Mouse (Mus musculus) bone marrow, adult 2 months (tissue): ENCODE data around the gene Bicd2. TPM values are rescaled to one million over a fixed set of nuclear protein-coding genes. Genes with fewer than 3 reads are reported as not detected.
"Not testable (repeated sequence)": the region's sequence is repeated elsewhere in the genome, so short reads cannot be mapped to it uniquely, and the experiment has no call there.

ENCODE experiments used
- H3K27ac ChIP-seq: fragments of 200-500 bp; 2 replicates; pipeline ENCODE4 v1.5.1; 2012; ENCODE audit warnings: low read depth, mild to moderate bottlenecking, control low read depth, inconsistent platforms, low read length; ENCODE audit not compliant: control insufficient read depth, poor library complexity, insufficient read depth
- H3K4me1 ChIP-seq: fragments of 200-500 bp; 2 replicates; pipeline ENCODE4 v1.6.1; 2011; ENCODE audit warnings: low read length; ENCODE audit not compliant: control insufficient read depth, insufficient read depth
- H3K4me3 ChIP-seq: fragments of 200-500 bp; replicated peaks from 2 replicates; pipeline ENCODE3; 2011; ENCODE audit warnings: mild to moderate bottlenecking, low read depth, low read length, control low read depth; ENCODE audit not compliant: control insufficient read depth
- CTCF ChIP-seq: fragments of 200-500 bp; IDR thresholded peaks from 2 replicates; pipeline ENCODE4 v1.5.1; 2011; ENCODE audit warnings: low read length, control low read depth; ENCODE audit not compliant: control insufficient read depth, insufficient read depth
- POLR2A ChIP-seq: fragments of 200-500 bp; IDR thresholded peaks from 2 replicates; pipeline ENCODE4 v1.6.1; 2011; ENCODE audit warnings: low read depth, mild to moderate bottlenecking, control low read depth, low read length, borderline replicate concordance; ENCODE audit not compliant: control insufficient read depth
- WGBS: fragments of 180-500 bp; shearing (Covaris S2); methylation state at CpG from one replicate; pipeline ENCODE4 v1.1.7; 2018; 5-methylcytosine and 5-hydroxymethylcytosine counted together
- polyA plus RNA-seq: library from polyadenylated mRNA; stranded (reverse); fragments of >200 nt; gene quantifications from 2 replicates; pipeline ENCODE4 v1.2.4, GENCODE M21; 2011; ENCODE audit warnings: low replicate concordance; ENCODE audit not compliant: missing spikeins, insufficient read depth, insufficient read length

Gene Bicd2
- polyA plus RNA-seq, 1 experiment = 23.2 TPM

DNA sequence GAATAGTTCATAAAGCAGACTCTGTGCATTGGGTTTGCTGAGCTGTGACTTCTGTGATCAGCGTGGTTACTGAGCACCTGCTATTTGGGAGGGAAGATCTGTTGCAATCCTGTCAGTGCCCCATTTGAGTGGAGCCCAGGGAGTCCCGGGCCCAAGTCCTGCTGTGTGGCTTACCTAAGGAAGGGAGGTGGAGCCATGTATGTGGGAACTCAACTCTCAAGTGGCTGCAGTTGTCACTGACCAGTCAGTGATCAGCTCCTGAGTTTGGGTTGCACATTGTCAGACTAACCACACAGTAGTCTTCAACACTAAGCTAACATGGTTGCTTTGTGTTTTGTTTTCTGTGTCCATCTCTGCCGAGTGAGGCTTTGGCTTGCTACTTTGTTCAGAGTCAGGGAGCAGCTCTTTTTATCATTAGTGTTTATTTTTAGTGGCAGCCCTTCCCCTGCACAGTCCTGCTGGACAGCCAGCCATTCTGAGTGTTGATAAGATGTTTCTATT, 19.6 kb downstream of the Bicd2 start:
- Histone ChIP-seq H3K27ac (no peak overlapping the region), H3K4me1 (peaks cover 1% of the 10 kb centered on the region; the same call in 1 of the 2 replicates), H3K4me3 (no peak overlapping the region)
- WGBS = 22% methylated on average over 3 of the region's 3 CpGs
- TF ChIP-seq POLR2A (no peak), CTCF (no peak)

DNA sequence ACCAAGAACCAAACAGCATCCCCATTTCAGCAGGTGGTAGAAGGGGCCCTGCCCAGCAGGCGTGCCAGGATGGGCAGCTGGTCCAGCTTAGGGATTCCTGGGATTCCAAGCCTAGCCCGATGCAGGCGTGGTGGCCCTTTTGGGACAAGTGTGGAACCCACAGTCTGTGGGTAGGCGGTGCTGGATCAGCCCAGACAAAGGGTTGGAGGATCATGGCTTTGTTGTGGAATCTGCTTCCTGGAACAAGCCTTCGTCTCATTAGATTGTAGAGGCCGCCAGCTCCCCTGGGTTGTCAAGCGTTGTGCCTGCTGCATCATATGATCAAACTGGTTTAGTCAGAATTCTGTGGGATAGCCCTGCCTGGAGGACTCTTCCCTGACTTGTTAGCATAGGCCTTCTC, 21.0 kb downstream of the Bicd2 start:
- H3K4me3 ChIP-seq = no peak overlapping the region
- no peak overlapping the region for H3K27ac ChIP-seq
- peaks cover 1% of the 10 kb centered on the region; the same call in 1 of the 2 replicates for H3K4me1 ChIP-seq
- TF ChIP-seq CTCF (no peak), POLR2A (no peak)
- 81% methylated on average over 7 of the region's 7 CpGs for WGBS

DNA sequence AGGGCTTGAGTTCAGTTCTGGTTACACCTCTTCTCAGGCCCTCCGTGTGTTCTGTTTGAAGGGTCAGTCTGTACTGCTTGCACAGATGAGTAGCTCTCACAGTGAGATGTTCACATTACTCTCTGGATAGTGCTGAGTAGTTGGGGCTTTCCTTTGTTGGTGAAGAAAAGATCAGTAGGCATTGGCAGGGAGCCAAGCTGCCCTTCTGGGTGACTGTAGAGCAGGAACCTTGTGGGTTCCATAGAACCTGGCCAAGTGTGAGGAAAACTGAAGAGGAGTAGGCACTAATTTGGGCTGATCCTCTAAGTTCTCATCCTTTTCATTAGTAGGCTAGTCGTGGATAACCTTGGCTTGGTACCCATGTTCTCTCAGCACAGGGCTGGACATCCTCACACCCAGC, 21.4 kb downstream of the Bicd2 start:
- Histone ChIP-seq H3K4me1 (peaks cover 1% of the 10 kb centered on the region; the same call in 1 of the 2 replicates), H3K27ac (no peak overlapping the region), H3K4me3 (no peak overlapping the region)
- TF ChIP-seq POLR2A (no peak), CTCF (no peak)
- 78% methylated on average over 2 of the region's 2 CpGs for whole genome bisulfite sequencing

DNA sequence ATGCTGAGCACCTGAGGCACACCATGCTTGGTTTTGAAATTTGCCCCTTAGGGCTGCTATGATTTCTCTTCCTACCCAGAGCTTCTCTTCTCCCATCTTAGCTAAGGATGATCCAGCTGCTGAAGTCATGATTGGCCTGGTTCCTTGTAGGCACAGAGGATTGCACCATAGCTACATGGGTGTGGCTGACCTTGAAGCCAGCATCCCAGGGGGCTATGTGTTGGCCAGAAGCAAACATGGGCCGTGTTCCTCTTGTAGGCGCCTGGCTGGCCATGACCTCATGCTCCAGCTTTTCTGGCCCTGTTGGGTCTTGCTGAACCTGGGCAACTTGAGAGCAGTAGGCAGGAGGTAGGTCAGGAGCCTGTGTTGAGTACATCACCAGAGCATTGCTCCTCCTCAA, 23.3 kb downstream of the Bicd2 start:
- Histone ChIP-seq H3K4me1 (no peaks in the 10 kb centered on the region; the same call in 1 of the 2 replicates), H3K4me3 (no peak overlapping the region), H3K27ac (no peak overlapping the region)
- no peak for TF ChIP-seq CTCF
- no peak for TF ChIP-seq POLR2A
- WGBS = 66% methylated on average over 2 of the region's 2 CpGs

DNA sequence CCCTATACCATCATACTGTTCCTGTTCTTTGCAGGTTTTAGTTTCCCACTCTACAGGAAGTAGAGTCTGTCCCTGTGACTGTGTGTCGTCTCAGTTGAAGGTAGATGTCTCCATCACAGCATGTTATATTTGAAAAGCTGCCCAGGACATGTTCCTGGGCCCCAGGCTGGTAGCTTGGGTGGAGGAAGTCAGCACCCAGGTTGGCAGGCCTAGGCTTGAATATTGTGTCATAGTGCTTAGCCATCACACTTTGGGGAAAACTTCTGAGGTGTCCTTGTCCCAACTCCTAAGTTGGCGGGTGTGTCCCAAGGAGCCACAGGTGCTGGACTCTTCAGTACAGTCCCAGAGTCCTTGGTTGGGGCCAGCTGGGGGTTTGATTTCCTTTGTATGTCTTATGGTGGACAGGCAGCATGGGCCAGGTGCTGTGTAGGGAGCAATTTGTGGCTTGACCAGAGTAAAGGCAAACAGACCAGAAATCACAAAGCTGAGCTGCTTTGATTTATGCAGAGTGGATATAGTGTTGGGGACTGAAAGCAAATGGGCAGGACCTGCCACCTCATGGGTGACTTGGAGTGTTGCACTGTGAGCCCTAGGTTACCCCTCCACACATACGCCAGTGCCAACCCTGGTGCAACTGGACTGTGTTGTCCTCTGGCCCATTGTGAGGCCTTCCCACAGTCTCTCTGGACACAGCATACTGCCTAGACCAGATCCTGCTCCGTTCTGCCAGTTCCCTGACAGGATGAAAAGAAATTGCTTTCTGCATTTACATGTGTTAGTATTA, 26.5 kb downstream of the Bicd2 start:
- no peak for TF ChIP-seq CTCF
- no peak for TF ChIP-seq POLR2A
- Histone ChIP-seq H3K4me1 (peaks cover 2% of the 10 kb centered on the region), H3K27ac (no peak overlapping the region), H3K4me3 (no peak overlapping the region)
- WGBS = 70% methylated on average over 4 of the region's 4 CpGs

DNA sequence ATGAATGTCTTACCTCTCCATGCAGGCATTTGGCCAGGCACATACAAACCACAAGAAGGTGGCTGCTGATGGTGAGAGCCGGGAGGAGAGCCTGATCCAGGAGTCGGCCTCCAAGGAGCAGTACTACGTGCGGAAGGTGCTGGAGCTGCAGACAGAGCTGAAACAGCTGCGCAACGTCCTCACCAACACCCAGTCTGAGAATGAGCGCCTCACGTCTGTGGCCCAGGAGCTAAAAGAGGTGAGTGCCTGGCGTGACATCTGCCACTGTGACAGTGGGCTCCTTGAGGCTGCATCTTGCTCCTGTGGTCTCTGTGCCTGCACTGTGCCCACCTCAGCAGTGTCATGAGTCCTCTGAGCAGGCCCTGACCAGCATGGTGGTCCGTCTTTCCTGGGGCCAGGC, 28.0 kb downstream of the Bicd2 start:
- peaks cover 2% of the 10 kb centered on the region for H3K4me1 ChIP-seq
- 90% methylated on average over 10 of the region's 10 CpGs for WGBS
- H3K27ac ChIP-seq = no peak overlapping the region
- no peak overlapping the region for H3K4me3 ChIP-seq
- TF ChIP-seq CTCF (no peak), POLR2A (no peak)

DNA sequence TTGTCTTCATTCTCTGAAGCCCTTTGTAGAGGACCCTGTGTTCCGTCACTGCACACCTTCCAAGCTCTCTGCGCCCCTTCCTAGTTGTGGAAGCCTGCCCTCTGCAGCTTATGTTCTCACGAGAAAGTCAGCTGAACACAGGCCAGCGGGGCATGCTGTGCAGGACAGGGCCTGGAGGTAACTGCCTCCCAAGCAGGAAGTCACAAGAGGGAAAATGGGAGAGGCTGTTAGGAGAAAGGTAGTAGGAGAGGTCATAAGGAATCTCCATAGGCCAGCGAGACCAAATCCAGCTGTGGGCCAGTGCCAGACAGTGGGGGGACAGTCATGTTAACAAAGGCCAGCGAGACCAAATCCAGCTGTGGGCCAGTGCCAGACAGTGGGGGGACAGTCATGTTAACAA, 28.8 kb downstream of the Bicd2 start:
- H3K27ac ChIP-seq, H3K4me1 ChIP-seq, H3K4me3 ChIP-seq: not testable (repeated sequence)
- WGBS = 92% methylated on average over 6 of the region's 6 CpGs

DNA sequence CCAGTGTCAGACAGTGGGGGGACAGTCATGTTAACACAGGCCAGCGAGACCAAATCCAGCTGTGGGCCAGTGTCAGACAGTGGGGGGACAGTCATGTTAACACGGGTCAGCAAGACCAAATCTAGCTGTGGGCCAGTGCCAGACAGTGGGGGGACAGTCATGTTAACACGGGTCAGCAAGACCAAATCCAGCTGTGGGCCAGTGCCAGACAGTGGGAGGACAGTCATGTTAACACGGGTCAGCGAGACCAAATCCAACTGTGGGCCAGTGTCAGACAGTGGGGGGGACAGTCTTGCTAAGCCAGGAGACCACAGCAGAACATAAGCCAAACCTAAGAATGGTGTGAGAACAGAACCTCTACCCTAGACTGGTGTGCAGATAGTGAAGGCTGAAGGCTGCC, 29.5 kb downstream of the Bicd2 start:
- H3K4me1 ChIP-seq, H3K27ac ChIP-seq, H3K4me3 ChIP-seq: not testable (repeated sequence)
- WGBS = 64% methylated on average over 5 of the region's 5 CpGs

DNA sequence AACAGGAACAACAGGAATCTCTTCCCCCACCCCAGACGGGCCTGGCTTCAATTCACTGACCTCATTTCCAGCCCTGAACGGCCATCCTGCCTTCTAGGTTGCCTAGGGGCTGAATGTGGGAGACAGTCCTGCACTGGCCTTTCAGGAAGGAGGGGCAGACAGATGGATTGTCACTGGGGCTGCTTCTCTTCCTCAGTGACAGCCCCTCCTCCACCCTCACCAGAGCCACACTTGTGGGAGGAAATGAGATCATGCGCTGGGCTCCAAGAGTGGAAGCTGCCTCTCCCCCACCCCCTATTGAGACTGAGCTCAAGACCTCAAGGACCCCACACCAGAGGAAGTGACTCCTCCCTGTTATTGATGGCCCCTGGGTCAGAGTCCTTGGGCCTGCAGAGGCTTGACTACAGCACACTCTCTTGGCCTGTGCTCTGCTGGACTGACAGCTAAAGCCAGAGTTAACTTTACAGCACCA, 30.1 kb downstream of the Bicd2 start:
- no peak for TF ChIP-seq POLR2A
- H3K4me1 ChIP-seq = peaks cover 2% of the 10 kb centered on the region
- H3K27ac ChIP-seq = no peak overlapping the region
- no peak overlapping the region for H3K4me3 ChIP-seq
- WGBS = 18% methylated on average over 3 of the region's 3 CpGs
